Mouse (Mus musculus) forebrain, postnatal 0 days (tissue): ENCODE data around the gene Mlf2. TPM values are rescaled to one million over a fixed set of nuclear protein-coding genes. Genes with fewer than 3 reads are reported as not detected.

Source experiments
- ATAC-seq: fragments of 200-750 bp; cut with Nextera tagmentation; 2 replicates; pipeline ENCODE4 v1.8.0; 2017; ENCODE audit warnings: mild to moderate bottlenecking, moderate library complexity
- DNase-seq: peaks from one replicate; pipeline ENCODE4 v3.0.0-alpha.2; 2015
- H3K27ac ChIP-seq: fragments of 300-500 bp; sonication (generic); 2 replicates; pipeline ENCODE4 v1.5.1; 2014; ENCODE audit warnings: low read depth, mild to moderate bottlenecking, antibody characterized with exemption, low read length, moderate library complexity, mixed read lengths
- H3K27me3 ChIP-seq: fragments of 300-500 bp; sonication (generic); 2 replicates; pipeline ENCODE4 v1.6.1; 2014; ENCODE audit warnings: mild to moderate bottlenecking, low read length, mixed read lengths; ENCODE audit not compliant: insufficient read depth
- H3K36me3 ChIP-seq: fragments of 300-500 bp; sonication (generic); 2 replicates; pipeline ENCODE4 v1.6.1; 2014; ENCODE audit warnings: mild to moderate bottlenecking, moderate library complexity; ENCODE audit not compliant: insufficient read depth
- H3K4me1 ChIP-seq: fragments of 300-500 bp; sonication (generic); 2 replicates; pipeline ENCODE4 v1.6.1; 2014; ENCODE audit warnings: antibody characterized with exemption; ENCODE audit not compliant: insufficient read depth
- H3K4me2 ChIP-seq: fragments of 300-500 bp; sonication (generic); 2 replicates; pipeline ENCODE4 v1.6.1; 2014; ENCODE audit warnings: low read depth, mild to moderate bottlenecking, moderate library complexity
- H3K4me3 ChIP-seq: fragments of 300-500 bp; sonication (generic); 2 replicates; pipeline ENCODE4 v1.5.1; 2014; ENCODE audit warnings: low read depth, low read length, mixed read lengths
- H3K9ac ChIP-seq: fragments of 300-500 bp; sonication (generic); 2 replicates; pipeline ENCODE4 v1.6.1; 2014; ENCODE audit warnings: mild to moderate bottlenecking
- H3K9me3 ChIP-seq: fragments of 300-500 bp; sonication (generic); 2 replicates; pipeline ENCODE4 v1.6.1; 2016; ENCODE audit warnings: low read length
- CTCF ChIP-seq: sonication (generic); IDR thresholded peaks from 2 replicates; pipeline ENCODE4 v1.5.1; 2016; ENCODE audit warnings: antibody characterized with exemption, control low read depth, low read depth
- WGBS: fragments of 180-500 bp; shearing (Covaris S2); extraction: QIAGEN DNeasy Blood & Tissue Kit; methylation state at CpG from one replicate; pipeline ENCODE4 v1.1.7; 2014; 5-methylcytosine and 5-hydroxymethylcytosine counted together
- polyA plus RNA-seq: library from polyadenylated mRNA; unstranded; fragments of >200 nt; fragmentation: Nextera tagmentation; extraction: Ambion mirVana; gene quantifications from 2 replicates; pipeline ENCODE4 v1.2.1, GENCODE M21; 2015
- total RNA-seq: library from RNA; depleted of rRNA; stranded (reverse); fragments of >200 nt; gene quantifications from 2 replicates; pipeline ENCODE4 v1.2.3, GENCODE M21; 2014

Mlf2 gene
- total and polyA plus RNA-seq, 2 experiments from 2014 or later: 432 to 665 TPM

- Histone ChIP-seq H3K36me3 (peaks cover 20% of the 10 kb centered on the region), H3K27ac (peak overlapping the region; percentile 100), H3K27me3 (no peaks in the 10 kb centered on the region), H3K9ac (peak overlapping the region; percentile 100), H3K9me3 (no peaks in the 10 kb centered on the region), H3K4me3 (peak overlapping the region; percentile 100), H3K4me2 (peak overlapping the region; percentile 96), H3K4me1 (peaks cover 15% of the 10 kb centered on the region; the same call in 1 of the 2 replicates)
- TF ChIP-seq CTCF: no peak
- ATAC-seq (peak; percentile 74), DNase-seq (peak; percentile 95)
- WGBS: 3% methylated on average over 35 of the region's 89 CpGs
Measured at GRCm38 (mm10) chr6:124917518-124918330, 13.5 kb upstream of the Mlf2 start.

- no peak for ATAC-seq
- peaks cover 15% of the 10 kb centered on the region; the same call in 1 of the 2 replicates for H3K4me1 ChIP-seq
- no peak for TF ChIP-seq CTCF
- no peaks in the 10 kb centered on the region for H3K9me3 ChIP-seq
- peaks cover 14% of the 10 kb centered on the region for H3K36me3 ChIP-seq
- H3K27me3 ChIP-seq: no peaks in the 10 kb centered on the region
- H3K4me3 ChIP-seq: peak overlapping the region; percentile 100
- WGBS: 6% methylated on average over 7 of the region's 7 CpGs
- no peak for DNase-seq
- H3K4me2 ChIP-seq: peak overlapping the region; percentile 96
- H3K9ac ChIP-seq: peak overlapping the region; percentile 100
- peak overlapping the region; percentile 100 for H3K27ac ChIP-seq
Measured at GRCm38 (mm10) chr6:124918331-124918690, 12.9 kb upstream of the Mlf2 start.

GRCm38 (mm10) chr6:124918890-124919627 is 12.1 kb upstream of the Mlf2 start:
- Histone ChIP-seq H3K27ac (peak overlapping the region; percentile 100), H3K9me3 (no peaks in the 10 kb centered on the region), H3K27me3 (no peaks in the 10 kb centered on the region), H3K36me3 (peaks cover 8% of the 10 kb centered on the region), H3K4me3 (peak overlapping the region; percentile 100), H3K4me2 (peak overlapping the region; percentile 96), H3K4me1 (peaks cover 15% of the 10 kb centered on the region; the same call in 1 of the 2 replicates), H3K9ac (peak overlapping the region; percentile 100)
- ATAC-seq (no peak), DNase-seq (no peak)
- TF ChIP-seq CTCF: no peak
- 13% methylated on average over 13 of the region's 14 CpGs for WGBS

GRCm38 (mm10) chr6:124919695-124920317 is 11.4 kb upstream of the Mlf2 start, which contains the start of gene Ptms:
Gene Ptms, minus strand, starts transcription at chr6:124920103.
- Histone ChIP-seq H3K4me1 (peaks cover 15% of the 10 kb centered on the region; the same call in 1 of the 2 replicates), H3K9ac (peak within 1 kb of the TSS; percentile 100), H3K27me3 (no peaks in the 10 kb centered on the region), H3K4me3 (peak within 1 kb of the TSS; percentile 100), H3K27ac (peak within 1 kb of the TSS; percentile 100), H3K9me3 (no peaks in the 10 kb centered on the region), H3K4me2 (peak within 1 kb of the TSS; percentile 96), H3K36me3 (peaks cover under 1% of the 10 kb centered on the region; the same call in 1 of the 2 replicates)
- ATAC-seq (peak; percentile 85), DNase-seq (peak; percentile 95)
- TF ChIP-seq CTCF: no peak
- 2% methylated on average over 13 of the region's 13 CpGs for WGBS

- Histone ChIP-seq H3K4me3 (peak overlapping the region; percentile 100; the same call in 1 of the 2 replicates), H3K4me2 (peak overlapping the region; percentile 96), H3K9me3 (no peaks in the 10 kb centered on the region), H3K27ac (peak overlapping the region; percentile 100), H3K9ac (peak overlapping the region; percentile 45), H3K27me3 (no peaks in the 10 kb centered on the region), H3K4me1 (peaks cover 15% of the 10 kb centered on the region; the same call in 1 of the 2 replicates), H3K36me3 (no peaks in the 10 kb centered on the region; the same call in 1 of the 2 replicates)
- WGBS: 26% methylated on average over 9 of the region's 9 CpGs
- no peak for TF ChIP-seq CTCF
- DNase-seq (no peak), ATAC-seq (no peak)
Measured at GRCm38 (mm10) chr6:124920318-124921085, 10.7 kb upstream of the Mlf2 start.

DNA sequence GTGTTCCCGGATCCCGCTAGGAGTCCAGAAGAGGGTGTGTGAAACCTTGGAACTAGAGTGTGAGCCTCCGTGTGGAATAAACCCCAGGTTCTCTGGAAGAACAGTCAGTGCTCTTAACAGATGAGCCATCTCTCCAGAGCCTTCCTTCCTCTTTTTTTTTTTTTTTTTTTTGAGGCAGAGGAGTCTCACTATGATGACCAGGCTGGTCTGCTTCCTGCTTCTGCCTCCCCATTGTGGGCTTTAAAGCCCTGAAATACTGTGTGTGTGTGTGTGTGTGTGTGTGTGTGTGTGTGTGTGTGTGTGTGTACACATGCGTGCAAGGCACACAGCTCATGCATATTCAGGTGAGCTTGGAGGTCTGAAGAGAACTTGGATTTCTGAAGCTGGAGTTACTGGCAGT is 9.6 kb upstream of the Mlf2 start:
- WGBS: 54% methylated on average over 4 of the region's 4 CpGs
- Histone ChIP-seq H3K27ac (peak overlapping the region; percentile 100; the same call in 1 of the 2 replicates), H3K27me3 (no peaks in the 10 kb centered on the region), H3K9me3 (no peaks in the 10 kb centered on the region), H3K4me1 (peaks cover 15% of the 10 kb centered on the region; the same call in 1 of the 2 replicates), H3K4me2 (no peak overlapping the region), H3K4me3 (no peak overlapping the region), H3K9ac (no peak overlapping the region), H3K36me3 (no peaks in the 10 kb centered on the region)
- DNase-seq: no peak
- ATAC-seq: no peak
- no peak for TF ChIP-seq CTCF
